Mouse (Mus musculus): Measurements from ENCODE around the gene Klf9. TPM values are rescaled to one million over a fixed set of nuclear protein-coding genes. Genes with fewer than 3 reads are reported as not detected.
A peak's percentile ranks its signal among the peaks of the same experiment; 100 is the strongest.

Gene Klf9
- total and polyA plus RNA-seq, 2 experiments from 2014 or later = 10.5 to 19.1 TPM

DNA sequence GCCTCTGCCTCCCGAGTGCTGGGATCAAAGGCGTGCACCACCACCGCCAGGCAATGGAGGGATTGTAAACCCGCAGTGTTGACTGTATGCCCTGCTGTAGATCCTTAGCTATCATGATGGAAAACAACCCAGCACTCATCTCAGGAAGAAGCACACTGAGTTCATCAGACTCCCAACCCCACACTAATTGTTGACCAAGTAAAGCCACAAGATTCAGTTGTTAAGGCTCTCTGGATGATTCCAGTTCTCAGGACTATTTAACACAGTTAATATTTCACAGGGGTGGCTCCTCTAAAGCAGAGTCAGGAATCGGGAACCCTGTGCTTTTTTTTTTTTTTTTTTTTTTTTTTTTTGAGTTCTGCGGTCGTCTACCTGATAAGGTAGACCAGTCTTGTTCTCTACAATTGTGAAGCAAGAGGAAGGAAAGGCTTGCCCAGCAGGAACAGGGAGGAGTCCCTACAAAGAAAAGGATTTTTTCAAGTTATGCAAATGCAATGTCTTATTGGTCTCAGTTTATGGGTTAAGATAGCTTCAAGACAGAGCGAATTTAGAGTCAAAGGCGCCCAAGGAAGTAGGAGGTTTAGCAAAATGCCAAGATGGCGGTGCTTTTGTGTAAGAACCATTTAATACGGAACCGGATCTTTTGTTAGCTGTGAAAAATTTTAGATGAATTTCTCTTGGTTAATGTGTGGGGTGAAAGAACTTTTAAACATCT, 1.1 kb upstream of the Klf9 start:
- H3K36me3 ChIP-seq (ENCODE audit: insufficient read depth, low read length) = no peaks in the 10 kb centered on the region
- peaks cover 18% of the 10 kb centered on the region for H3K4me1 ChIP-seq (ENCODE audit: insufficient read depth, low read length)
- H3K27ac ChIP-seq = peak overlapping the region; percentile 93; the same call in 1 of the 2 replicates
- peaks cover 7% of the 10 kb centered on the region; the same call in 1 of the 2 replicates for H3K27me3 ChIP-seq (ENCODE audit: insufficient read depth, low read length)
- ATAC-seq = no peak
- H3K9me3 ChIP-seq (ENCODE audit: low read length) = no peaks in the 10 kb centered on the region
- peak overlapping the region; percentile 93 for H3K4me2 ChIP-seq (ENCODE audit: low read depth, low read length)
- no peak for DNase-seq (ENCODE audit: low spot score)
- peak overlapping the region; percentile 74 for H3K4me3 ChIP-seq (ENCODE audit: low read length)
- TF ChIP-seq CTCF (IDR thresholded peaks at IDR 0.05; ENCODE audit: low read depth) = no peak
- H3K9ac ChIP-seq (replicated peaks; ENCODE audit: low read length) = 0 out of 2 replicates have a peak overlapping the region, but pooled peaks have one; percentile 33
- 48% methylated on average over 12 of the region's 12 CpGs for WGBS

- Histone ChIP-seq H3K4me1 (ENCODE audit: insufficient read depth, low read length) (peaks cover 12% of the 10 kb centered on the region), H3K36me3 (ENCODE audit: insufficient read depth, low read length) (no peaks in the 10 kb centered on the region), H3K4me2 (ENCODE audit: low read depth, low read length) (peak overlapping the region; percentile 93), H3K27me3 (ENCODE audit: insufficient read depth, low read length) (peaks cover 7% of the 10 kb centered on the region; the same call in 1 of the 2 replicates), H3K9ac (replicated peaks; ENCODE audit: low read length) (peak overlapping the region; percentile 69), H3K4me3 (ENCODE audit: low read length) (peak overlapping the region; percentile 74), H3K27ac (peak overlapping the region; percentile 93), H3K9me3 (ENCODE audit: low read length) (no peaks in the 10 kb centered on the region)
- TF ChIP-seq CTCF (IDR thresholded peaks at IDR 0.05; ENCODE audit: low read depth) = no peak
- DNase-seq (ENCODE audit: low spot score) = peak; percentile 78
- ATAC-seq = peak; percentile 18; the same call in 1 of the 2 replicates
- WGBS = under 1% methylated on average over 94 of the region's 94 CpGs
Observed at GRCm38 (mm10) chr19:23141391-23142281, 610 bp downstream of the Klf9 start.

- Histone ChIP-seq H3K9me3 (ENCODE audit: low read length) (no peaks in the 10 kb centered on the region), H3K4me2 (ENCODE audit: low read depth, low read length) (peak overlapping the region; percentile 93), H3K9ac (replicated peaks; ENCODE audit: low read length) (peak overlapping the region; percentile 69), H3K4me1 (ENCODE audit: insufficient read depth, low read length) (peaks cover 14% of the 10 kb centered on the region), H3K4me3 (ENCODE audit: low read length) (peak overlapping the region; percentile 74), H3K27ac (peak overlapping the region; percentile 93; the same call in 1 of the 2 replicates), H3K36me3 (ENCODE audit: insufficient read depth, low read length) (no peaks in the 10 kb centered on the region), H3K27me3 (ENCODE audit: insufficient read depth, low read length) (no peaks in the 10 kb centered on the region)
- ATAC-seq (no peak), DNase-seq (ENCODE audit: low spot score) (no peak)
- 4% methylated on average over 28 of the region's 28 CpGs for WGBS
- no peak for TF ChIP-seq CTCF (IDR thresholded peaks at IDR 0.05; ENCODE audit: low read depth)
Observed at GRCm38 (mm10) chr19:23142427-23143073, 1.5 kb downstream of the Klf9 start.

DNA sequence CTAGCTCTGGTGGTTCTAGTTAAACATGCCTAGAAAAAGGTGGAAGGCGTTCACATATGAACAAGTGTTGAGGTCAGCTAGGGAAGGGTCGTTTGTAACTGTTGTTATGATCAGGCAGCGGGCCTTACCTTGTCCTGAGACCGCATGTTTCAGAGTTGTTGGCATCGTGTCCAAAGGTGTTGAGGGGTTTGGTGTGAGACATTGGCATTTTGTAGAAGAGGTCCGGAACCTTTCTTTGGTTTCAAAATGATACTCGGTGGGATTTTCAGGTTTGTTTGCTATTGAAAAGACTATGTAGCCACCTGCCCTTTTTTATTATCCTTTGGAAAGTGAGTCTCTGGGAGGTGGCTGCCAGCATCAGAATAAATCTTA, 2.0 kb downstream of the Klf9 start:
- no peak for TF ChIP-seq CTCF (IDR thresholded peaks at IDR 0.05; ENCODE audit: low read depth)
- Histone ChIP-seq H3K4me1 (ENCODE audit: insufficient read depth, low read length) (peaks cover 14% of the 10 kb centered on the region), H3K9ac (replicated peaks; ENCODE audit: low read length) (0 out of 2 replicates have a peak overlapping the region, but pooled peaks have one; percentile 15), H3K9me3 (ENCODE audit: low read length) (no peaks in the 10 kb centered on the region), H3K27ac (no peak overlapping the region; the same call in 1 of the 2 replicates), H3K36me3 (ENCODE audit: insufficient read depth, low read length) (no peaks in the 10 kb centered on the region), H3K4me2 (ENCODE audit: low read depth, low read length) (peak overlapping the region; percentile 93), H3K27me3 (ENCODE audit: insufficient read depth, low read length) (no peaks in the 10 kb centered on the region), H3K4me3 (ENCODE audit: low read length) (peak overlapping the region; percentile 74)
- DNase-seq (ENCODE audit: low spot score) (no peak), ATAC-seq (no peak)
- 63% methylated on average over 7 of the region's 7 CpGs for WGBS

GRCm38 (mm10) chr19:23143541-23143940, 2.5 kb downstream of the Klf9 start:
- Histone ChIP-seq H3K27me3 (ENCODE audit: insufficient read depth, low read length) (no peaks in the 10 kb centered on the region), H3K9me3 (ENCODE audit: low read length) (no peaks in the 10 kb centered on the region), H3K4me1 (ENCODE audit: insufficient read depth, low read length) (peaks cover 14% of the 10 kb centered on the region), H3K36me3 (ENCODE audit: insufficient read depth, low read length) (no peaks in the 10 kb centered on the region), H3K9ac (replicated peaks; ENCODE audit: low read length) (0 out of 2 replicates have a peak overlapping the region, but pooled peaks have one; percentile 15), H3K4me2 (ENCODE audit: low read depth, low read length) (peak overlapping the region; percentile 93), H3K27ac (no peak overlapping the region), H3K4me3 (ENCODE audit: low read length) (peak overlapping the region; percentile 74)
- DNase-seq (ENCODE audit: low spot score) (no peak), ATAC-seq (no peak)
- no peak for TF ChIP-seq CTCF (IDR thresholded peaks at IDR 0.05; ENCODE audit: low read depth)
- WGBS = 65% methylated on average over 8 of the region's 8 CpGs

- H3K4me1 ChIP-seq (ENCODE audit: insufficient read depth, low read length) = peaks cover 14% of the 10 kb centered on the region
- no peak for TF ChIP-seq CTCF (IDR thresholded peaks at IDR 0.05; ENCODE audit: low read depth)
- H3K27ac ChIP-seq = no peak overlapping the region
- peak overlapping the region; percentile 74 for H3K4me3 ChIP-seq (ENCODE audit: low read length)
- H3K9ac ChIP-seq (replicated peaks; ENCODE audit: low read length) = no peak overlapping the region
- H3K9me3 ChIP-seq (ENCODE audit: low read length) = no peaks in the 10 kb centered on the region
- ATAC-seq (no peak), DNase-seq (ENCODE audit: low spot score) (no peak)
- 55% methylated on average over 9 of the region's 9 CpGs for WGBS
- no peaks in the 10 kb centered on the region for H3K36me3 ChIP-seq (ENCODE audit: insufficient read depth, low read length)
- H3K4me2 ChIP-seq (ENCODE audit: low read depth, low read length) = peak overlapping the region; percentile 93
- no peaks in the 10 kb centered on the region for H3K27me3 ChIP-seq (ENCODE audit: insufficient read depth, low read length)
Observed at GRCm38 (mm10) chr19:23144031-23144430, 3.0 kb downstream of the Klf9 start.
